Mouse (Mus musculus): ENCODE results near the gene Ccdc3.
"Not testable (repeated sequence)": the region's sequence is repeated elsewhere in the genome, so short reads cannot be mapped to it uniquely, and the experiment has no call there.

Ccdc3 gene

GRCm38 (mm10) chr2:5137500-5138286 lies at the start of gene Ccdc3:
Gene Ccdc3, plus strand, starts transcription at chr2:5137776.
- TF ChIP-seq CTCF (conservative IDR thresholded peaks at IDR 0.05; ENCODE audit: low read length), result no peak
- TF ChIP-seq NANOG (IDR thresholded peaks at IDR 0.05; ENCODE audit: borderline replicate concordance, low read length), result no peak
- TF ChIP-seq POU5F1 (IDR thresholded peaks at IDR 0.05; ENCODE audit: borderline replicate concordance, low read length), result no peak
- Histone ChIP-seq H3K4me3 (replicated peaks; ENCODE audit: low read length) (peak within 1 kb of the TSS; percentile 88), H3K36me3 (ENCODE audit: insufficient read depth, low read length) (peaks cover 12% of the 10 kb centered on the region), H3K27me3 (ENCODE audit: insufficient read depth, low read length) (peaks cover 25% of the 10 kb centered on the region), H3K9me3 (ENCODE audit: low read length) (no peaks in the 10 kb centered on the region), H3K4me1 (replicated peaks; ENCODE audit: low read depth, low read length) (peaks cover 39% of the 10 kb centered on the region)

GRCm38 (mm10) chr2:5090385-5090784 lies 47.2 kb upstream of the Ccdc3 start:
- not testable (repeated sequence) for H3K27me3 ChIP-seq (ENCODE audit: insufficient read depth, low read length); H3K4me3 ChIP-seq (replicated peaks; ENCODE audit: low read length); H3K36me3 ChIP-seq (ENCODE audit: insufficient read depth, low read length); H3K9me3 ChIP-seq (ENCODE audit: low read length); H3K4me1 ChIP-seq (replicated peaks; ENCODE audit: low read depth, low read length)
- peak; percentile 36; the same call in 1 of the 2 replicates for TF ChIP-seq CTCF (conservative IDR thresholded peaks at IDR 0.05; ENCODE audit: low read length)

- H3K36me3 ChIP-seq (ENCODE audit: insufficient read depth, low read length), result no peaks in the 10 kb centered on the region
- peaks cover 9% of the 10 kb centered on the region; the same call in 1 of the 2 replicates for H3K4me1 ChIP-seq (replicated peaks; ENCODE audit: low read depth, low read length)
- TF ChIP-seq POU5F1 (IDR thresholded peaks at IDR 0.05; ENCODE audit: borderline replicate concordance, low read length) (no peak), NANOG (IDR thresholded peaks at IDR 0.05; ENCODE audit: borderline replicate concordance, low read length) (no peak), CTCF (conservative IDR thresholded peaks at IDR 0.05; ENCODE audit: low read length) (no peak)
- H3K4me3 ChIP-seq (replicated peaks; ENCODE audit: low read length), result no peak overlapping the region
- H3K9me3 ChIP-seq (ENCODE audit: low read length), result no peaks in the 10 kb centered on the region
- no peaks in the 10 kb centered on the region; the same call in 1 of the 2 replicates for H3K27me3 ChIP-seq (ENCODE audit: insufficient read depth, low read length)
Observed at GRCm38 (mm10) chr2:5094876-5095275, 42.7 kb upstream of the Ccdc3 start.

GRCm38 (mm10) chr2:5095316-5095715 lies 42.3 kb upstream of the Ccdc3 start:
- no peaks in the 10 kb centered on the region for H3K36me3 ChIP-seq (ENCODE audit: insufficient read depth, low read length)
- H3K27me3 ChIP-seq (ENCODE audit: insufficient read depth, low read length), result no peaks in the 10 kb centered on the region; the same call in 1 of the 2 replicates
- no peak overlapping the region for H3K4me3 ChIP-seq (replicated peaks; ENCODE audit: low read length)
- no peaks in the 10 kb centered on the region for H3K9me3 ChIP-seq (ENCODE audit: low read length)
- H3K4me1 ChIP-seq (replicated peaks; ENCODE audit: low read depth, low read length), result peaks cover 9% of the 10 kb centered on the region; the same call in 1 of the 2 replicates
- TF ChIP-seq POU5F1 (IDR thresholded peaks at IDR 0.05; ENCODE audit: borderline replicate concordance, low read length) (no peak), NANOG (IDR thresholded peaks at IDR 0.05; ENCODE audit: borderline replicate concordance, low read length) (no peak), CTCF (conservative IDR thresholded peaks at IDR 0.05; ENCODE audit: low read length) (no peak)

- Histone ChIP-seq H3K36me3 (ENCODE audit: insufficient read depth, low read length) (no peaks in the 10 kb centered on the region), H3K9me3 (ENCODE audit: low read length) (no peaks in the 10 kb centered on the region), H3K27me3 (ENCODE audit: insufficient read depth, low read length) (no peaks in the 10 kb centered on the region; the same call in 1 of the 2 replicates), H3K4me3 (replicated peaks; ENCODE audit: low read length) (no peak overlapping the region), H3K4me1 (replicated peaks; ENCODE audit: low read depth, low read length) (peaks cover 9% of the 10 kb centered on the region; the same call in 1 of the 2 replicates)
- no peak for TF ChIP-seq POU5F1 (IDR thresholded peaks at IDR 0.05; ENCODE audit: borderline replicate concordance, low read length)
- no peak for TF ChIP-seq CTCF (conservative IDR thresholded peaks at IDR 0.05; ENCODE audit: low read length)
Observed at GRCm38 (mm10) chr2:5097786-5098445, 39.7 kb upstream of the Ccdc3 start.

- no peak overlapping the region for H3K4me3 ChIP-seq (replicated peaks; ENCODE audit: low read length)
- H3K4me1 ChIP-seq (replicated peaks; ENCODE audit: low read depth, low read length), result peaks cover 9% of the 10 kb centered on the region; the same call in 1 of the 2 replicates
- peaks cover 3% of the 10 kb centered on the region; the same call in 1 of the 2 replicates for H3K27me3 ChIP-seq (ENCODE audit: insufficient read depth, low read length)
- TF ChIP-seq CTCF (conservative IDR thresholded peaks at IDR 0.05; ENCODE audit: low read length), result no peak
- no peak for TF ChIP-seq POU5F1 (IDR thresholded peaks at IDR 0.05; ENCODE audit: borderline replicate concordance, low read length)
- TF ChIP-seq NANOG (IDR thresholded peaks at IDR 0.05; ENCODE audit: borderline replicate concordance, low read length), result no peak
- H3K9me3 ChIP-seq (ENCODE audit: low read length), result no peaks in the 10 kb centered on the region
- no peaks in the 10 kb centered on the region for H3K36me3 ChIP-seq (ENCODE audit: insufficient read depth, low read length)
Observed at GRCm38 (mm10) chr2:5099176-5099575, 38.4 kb upstream of the Ccdc3 start.

GRCm38 (mm10) chr2:5101743-5102245 lies 35.8 kb upstream of the Ccdc3 start:
- TF ChIP-seq POU5F1 (IDR thresholded peaks at IDR 0.05; ENCODE audit: borderline replicate concordance, low read length), result no peak

GRCm38 (mm10) chr2:5102891-5103290 lies 34.7 kb upstream of the Ccdc3 start:
- TF ChIP-seq NANOG (IDR thresholded peaks at IDR 0.05; ENCODE audit: borderline replicate concordance, low read length), result no peak
- TF ChIP-seq POU5F1 (IDR thresholded peaks at IDR 0.05; ENCODE audit: borderline replicate concordance, low read length), result no peak
- TF ChIP-seq CTCF (conservative IDR thresholded peaks at IDR 0.05; ENCODE audit: low read length), result no peak
- H3K9me3 ChIP-seq (ENCODE audit: low read length), result peaks cover 14% of the 10 kb centered on the region
- H3K36me3 ChIP-seq (ENCODE audit: insufficient read depth, low read length), result no peaks in the 10 kb centered on the region
- H3K4me3 ChIP-seq (replicated peaks; ENCODE audit: low read length), result no peak overlapping the region
- H3K4me1 ChIP-seq (replicated peaks; ENCODE audit: low read depth, low read length), result peaks cover 4% of the 10 kb centered on the region; the same call in 1 of the 2 replicates
- 0 out of 2 replicates have a peak, but pooled peaks cover 3% of the 10 kb centered on the region for H3K27me3 ChIP-seq (ENCODE audit: insufficient read depth, low read length)

More at GRCm38 (mm10) chr2:5101743-5102245, 35.8 kb upstream of the Ccdc3 start:
- peaks cover 4% of the 10 kb centered on the region for H3K9me3 ChIP-seq (ENCODE audit: low read length)
- H3K4me1 ChIP-seq (replicated peaks; ENCODE audit: low read depth, low read length), result peaks cover 9% of the 10 kb centered on the region; the same call in 1 of the 2 replicates
- H3K36me3 ChIP-seq (ENCODE audit: insufficient read depth, low read length), result no peaks in the 10 kb centered on the region
- peaks cover 3% of the 10 kb centered on the region; the same call in 1 of the 2 replicates for H3K27me3 ChIP-seq (ENCODE audit: insufficient read depth, low read length)
- no peak overlapping the region for H3K4me3 ChIP-seq (replicated peaks; ENCODE audit: low read length)
